Mouse (Mus musculus) bone marrow macrophage, adult 2 months (primary cell): ENCODE data around the gene Rasa2.

ENCODE experiments used
- CTCF ChIP-seq: IDR thresholded peaks from 2 replicates; pipeline ENCODE4 v1.5.1; 2012; ENCODE audit warnings: low read depth, mild to moderate bottlenecking, low read length, moderate library complexity
- POLR2A ChIP-seq: IDR thresholded peaks from 2 replicates; pipeline ENCODE4 v1.6.1; 2012; ENCODE audit warnings: mild to moderate bottlenecking, low read depth, low read length, borderline replicate concordance

GRCm38 (mm10) chr9:96669877-96670276, 38.5 kb upstream of the Rasa2 start:
- TF ChIP-seq POLR2A (no peak), CTCF (peak; percentile 75)
